Mouse (Mus musculus): ENCODE data around the gene Tfcp2.

- TF ChIP-seq CTCF (IDR thresholded peaks at IDR 0.05; ENCODE audit: extremely low read depth, insufficient read depth, low read length) (no peak), POLR2A (IDR thresholded peaks at IDR 0.05; ENCODE audit: extremely low read depth, insufficient read depth, low read length) (no peak)
Measured at GRCm38 (mm10) chr15:100539411-100539810, 12.4 kb downstream of the Tfcp2 start.

Data from cortical plate, adult 2 months (tissue).